Mouse (Mus musculus) CH12.LX (cell line): Measurements from ENCODE around the gene Rfpl4. TPM values are rescaled to one million over a fixed set of nuclear protein-coding genes. Genes with fewer than 3 reads are reported as not detected.

Experiments
- DNase-seq: peaks from one replicate; pipeline ENCODE4 v3.0.0-alpha.2; 2013; ENCODE audit errors: extremely low read depth
- H3K27ac ChIP-seq: 2 replicates; pipeline ENCODE4 v1.5.1; 2012; ENCODE audit warnings: low read depth, mild to moderate bottlenecking, control low read depth, moderate library complexity; ENCODE audit not compliant: insufficient read depth
- H3K27me3 ChIP-seq: replicated peaks from 2 replicates; pipeline ENCODE3; 2012; ENCODE audit warnings: inconsistent platforms
- H3K36me3 ChIP-seq, 2 experiments: replicated peaks in 1 of 2; 2 replicates each; pipeline versions ENCODE3 to v1.6.1; 2012; ENCODE audit warnings: inconsistent platforms in 1 of 2, low read length in 1 of 2, mild to moderate bottlenecking in 1 of 2, mixed read lengths in 1 of 2, moderate library complexity in 1 of 2; ENCODE audit not compliant: control insufficient read depth in 1 of 2, insufficient read depth in 1 of 2
- H3K4me1 ChIP-seq, 2 experiments: 2 replicates each; pipeline ENCODE4 v1.6.1; 2012; ENCODE audit warnings: inconsistent platforms in 1 of 2, moderate library complexity in 1 of 2; ENCODE audit not compliant: insufficient read depth in 2 of 2, control insufficient read depth in 1 of 2
- H3K4me2 ChIP-seq: 2 replicates; pipeline ENCODE4 v1.6.1; 2012; ENCODE audit warnings: low read depth, mild to moderate bottlenecking, control low read depth; ENCODE audit not compliant: poor library complexity, insufficient read depth, severe bottlenecking
- H3K4me3 ChIP-seq, 3 experiments: fragments of 150-350 bp in 1 of 3; sonication (generic) in 1 of 3; replicated peaks in 1 of 3; 2 replicates each; pipeline versions ENCODE3 to v1.5.1; 2011 to 2012; ENCODE audit warnings: low read depth in 2 of 3, low read length in 2 of 3, mild to moderate bottlenecking in 2 of 3, moderate library complexity in 2 of 3, control low read depth in 1 of 3, improper control_type of control experiment in 1 of 3, inconsistent platforms in 1 of 3, mixed read lengths in 1 of 3; ENCODE audit not compliant: poor library complexity in 1 of 3
- H3K79me2 ChIP-seq: replicated peaks from 2 replicates; pipeline ENCODE4 v1.6.1; 2012; ENCODE audit warnings: mild to moderate bottlenecking, moderate library complexity; ENCODE audit not compliant: control insufficient read depth, poor library complexity, insufficient read depth, severe bottlenecking; ENCODE audit errors: extremely low read depth
- H3K9ac ChIP-seq: 2 replicates; pipeline ENCODE4 v1.6.1; 2012; ENCODE audit warnings: low read depth, mild to moderate bottlenecking, control low read depth, moderate library complexity; ENCODE audit not compliant: insufficient read depth
- H3K9me3 ChIP-seq: replicated peaks from 2 replicates; pipeline ENCODE3; 2012; ENCODE audit warnings: low read length, inconsistent platforms, mixed read lengths
- BHLHE40 ChIP-seq: IDR thresholded peaks from 2 replicates; pipeline ENCODE4 v1.6.1; 2011; ENCODE audit warnings: mild to moderate bottlenecking, low read depth, low read length, improper control_type of control experiment
- CHD1 ChIP-seq: IDR thresholded peaks from 2 replicates; pipeline ENCODE4 v1.6.1; 2012; ENCODE audit warnings: low read depth, low read length, improper control_type of control experiment, inconsistent platforms
- CHD2 ChIP-seq: IDR thresholded peaks from 2 replicates; pipeline ENCODE4 v1.6.1; 2011; ENCODE audit warnings: low read length, improper control_type of control experiment
- CTCF ChIP-seq, 2 experiments: IDR thresholded peaks in 1 of 2; conservative IDR thresholded peaks in 1 of 2; 2 replicates each; pipeline ENCODE4 v1.5.1; 2011 to 2012; ENCODE audit warnings: low read depth in 2 of 2, low read length in 2 of 2, improper control_type of control experiment in 1 of 2, inconsistent platforms in 1 of 2, mild to moderate bottlenecking in 1 of 2, moderate library complexity in 1 of 2
- E2F4 ChIP-seq: IDR thresholded peaks from 2 replicates; pipeline ENCODE4 v1.6.1; 2011; ENCODE audit warnings: low read depth, low read length, improper control_type of control experiment; ENCODE audit not compliant: insufficient replicate concordance
- ELF1 ChIP-seq: IDR thresholded peaks from 2 replicates; pipeline ENCODE4 v1.6.1; 2014; ENCODE audit warnings: low read depth, mild to moderate bottlenecking, inconsistent platforms, low read length, improper control_type of control experiment
- EP300 ChIP-seq: IDR thresholded peaks from 2 replicates; pipeline ENCODE4 v1.6.1; 2011; ENCODE audit warnings: low read length, improper control_type of control experiment
- ETS1 ChIP-seq: conservative IDR thresholded peaks from 2 replicates; pipeline ENCODE4 v1.6.1; 2012; ENCODE audit warnings: low read depth, mild to moderate bottlenecking, inconsistent platforms, low read length, improper control_type of control experiment, moderate library complexity
- GABPA ChIP-seq: IDR thresholded peaks from 2 replicates; pipeline ENCODE4 v1.6.1; 2012; ENCODE audit warnings: low read depth, low read length, improper control_type of control experiment, inconsistent platforms; ENCODE audit not compliant: insufficient replicate concordance
- HCFC1 ChIP-seq: IDR thresholded peaks from 2 replicates; pipeline ENCODE4 v1.6.1; 2012; ENCODE audit warnings: low read depth, mild to moderate bottlenecking, inconsistent platforms, low read length, improper control_type of control experiment
- IRF4 ChIP-seq: IDR thresholded peaks from 2 replicates; pipeline ENCODE4 v1.6.1; 2014; ENCODE audit warnings: low read depth, mild to moderate bottlenecking, inconsistent platforms, low read length, improper control_type of control experiment
- JUN ChIP-seq: IDR thresholded peaks from 2 replicates; pipeline ENCODE4 v1.6.1; 2011; ENCODE audit warnings: low read depth, mild to moderate bottlenecking, low read length, improper control_type of control experiment, moderate library complexity; ENCODE audit not compliant: insufficient read depth
- JUND ChIP-seq: conservative IDR thresholded peaks from 2 replicates; pipeline ENCODE4 v1.6.1; 2011; ENCODE audit warnings: low read depth, low read length, improper control_type of control experiment
- KAT2A ChIP-seq: IDR thresholded peaks from 2 replicates; pipeline ENCODE4 v1.6.1; 2012; ENCODE audit warnings: low read length, improper control_type of control experiment, inconsistent platforms; ENCODE audit not compliant: insufficient replicate concordance
- MAFK ChIP-seq: IDR thresholded peaks from 2 replicates; pipeline ENCODE4 v1.6.1; 2011; ENCODE audit warnings: low read length, improper control_type of control experiment; ENCODE audit not compliant: insufficient replicate concordance
- MAX ChIP-seq: IDR thresholded peaks from 2 replicates; pipeline ENCODE4 v1.6.1; 2011; ENCODE audit warnings: low read length, improper control_type of control experiment
- MAZ ChIP-seq: IDR thresholded peaks from 2 replicates; pipeline ENCODE4 v1.6.1; 2012; ENCODE audit warnings: low read depth, mild to moderate bottlenecking, inconsistent platforms, low read length, improper control_type of control experiment, moderate library complexity
- MEF2A ChIP-seq: IDR thresholded peaks from 2 replicates; pipeline ENCODE4 v1.6.1; 2014; ENCODE audit warnings: low read depth, mild to moderate bottlenecking, inconsistent platforms, low read length, improper control_type of control experiment, borderline replicate concordance
- MXI1 ChIP-seq: IDR thresholded peaks from 2 replicates; pipeline ENCODE4 v1.6.1; 2011; ENCODE audit warnings: mild to moderate bottlenecking, low read depth, low read length, improper control_type of control experiment
- MYC ChIP-seq: IDR thresholded peaks from 2 replicates; pipeline ENCODE4 v1.6.1; 2011; ENCODE audit warnings: low read depth, mild to moderate bottlenecking, improper control_type of control experiment, low read length
- NELFE ChIP-seq: IDR thresholded peaks from 2 replicates; pipeline ENCODE4 v1.6.1; 2011; ENCODE audit warnings: low read depth, low read length, improper control_type of control experiment
- NRF1 ChIP-seq: IDR thresholded peaks from 2 replicates; pipeline ENCODE4 v1.6.1; 2014; ENCODE audit warnings: low read depth, mild to moderate bottlenecking, inconsistent platforms, low read length, improper control_type of control experiment, moderate library complexity
- PAX5 ChIP-seq: IDR thresholded peaks from 2 replicates; pipeline ENCODE4 v1.6.1; 2012; ENCODE audit warnings: low read length, inconsistent platforms, mixed read lengths
- POLR2A ChIP-seq: IDR thresholded peaks from 2 replicates; pipeline ENCODE4 v1.6.1; 2011; ENCODE audit warnings: low read depth, mild to moderate bottlenecking, improper control_type of control experiment, low read length
- POLR2AphosphoS2 ChIP-seq: IDR thresholded peaks from 2 replicates; pipeline ENCODE4 v1.6.1; 2011; ENCODE audit warnings: low read depth, low read length, improper control_type of control experiment
- RAD21 ChIP-seq: IDR thresholded peaks from 2 replicates; pipeline ENCODE4 v1.6.1; 2011; ENCODE audit warnings: low read depth, mild to moderate bottlenecking, low read length, improper control_type of control experiment, moderate library complexity
- RCOR1 ChIP-seq: conservative IDR thresholded peaks from 2 replicates; pipeline ENCODE4 v1.6.1; 2012; ENCODE audit warnings: low read depth, mild to moderate bottlenecking, inconsistent platforms, low read length, improper control_type of control experiment
- SIN3A ChIP-seq: IDR thresholded peaks from 2 replicates; pipeline ENCODE4 v1.6.1; 2012; ENCODE audit warnings: low read length, improper control_type of control experiment, inconsistent platforms
- SMC3 ChIP-seq: IDR thresholded peaks from 2 replicates; pipeline ENCODE4 v1.6.1; 2011; ENCODE audit warnings: low read depth, low read length, improper control_type of control experiment
- TBP ChIP-seq: conservative IDR thresholded peaks from 2 replicates; pipeline ENCODE4 v1.6.1; 2011; ENCODE audit warnings: low read depth, low read length, improper control_type of control experiment
- TCF12 ChIP-seq: IDR thresholded peaks from 2 replicates; pipeline ENCODE4 v1.6.1; 2014; ENCODE audit warnings: low read depth, mild to moderate bottlenecking, inconsistent platforms, low read length, improper control_type of control experiment
- UBTF ChIP-seq: IDR thresholded peaks from 2 replicates; pipeline ENCODE4 v1.6.1; 2012; ENCODE audit warnings: low read depth, mild to moderate bottlenecking, inconsistent platforms, low read length, improper control_type of control experiment, moderate library complexity
- USF1 ChIP-seq: IDR thresholded peaks from 2 replicates; pipeline ENCODE4 v1.6.1; 2014; ENCODE audit warnings: low read depth, mild to moderate bottlenecking, inconsistent platforms, low read length, improper control_type of control experiment
- USF2 ChIP-seq: conservative IDR thresholded peaks from 2 replicates; pipeline ENCODE4 v1.6.1; 2011; ENCODE audit warnings: low read depth, low read length, improper control_type of control experiment
- ZC3H11A ChIP-seq: IDR thresholded peaks from 2 replicates; pipeline ENCODE4 v1.6.1; 2012; ENCODE audit warnings: low read depth, mild to moderate bottlenecking, inconsistent platforms, low read length, improper control_type of control experiment
- ZKSCAN1 ChIP-seq: IDR thresholded peaks from 2 replicates; pipeline ENCODE4 v1.6.1; 2012; ENCODE audit warnings: low read depth, inconsistent platforms, low read length, improper control_type of control experiment, borderline replicate concordance
- ZMIZ1 ChIP-seq: IDR thresholded peaks from 2 replicates; pipeline ENCODE4 v1.6.1; 2012; ENCODE audit warnings: low read depth, mild to moderate bottlenecking, inconsistent platforms, low read length, improper control_type of control experiment
- ZNF384 ChIP-seq: IDR thresholded peaks from 2 replicates; pipeline ENCODE4 v1.6.1; 2012; ENCODE audit warnings: low read depth, low read length, improper control_type of control experiment, inconsistent platforms
- dilution Hi-C: fragments of 300-500 bp; cut with MboI; formaldehyde crosslinking; loops from 2 replicates; pipeline ENCODE4 v1.14.3; 2020; ENCODE audit warnings: low sequenced_read_pairs; ENCODE audit not compliant: extremely low pct_unique_long_range_greater_than_20kb, extremely low pct_ligation_motif_present
- in situ Hi-C: fragments of 300-500 bp; cut with MboI; formaldehyde crosslinking; loops from 3 replicates; pipeline ENCODE4 v1.14.3; 2019; ENCODE audit warnings: low sequenced_read_pairs, low pct_ligation_motif_present, low pct_unique_long_range_greater_than_20kb, mixed read lengths
- polyA plus RNA-seq: library from polyadenylated mRNA; unstranded; fragments of >175 nt; gene quantifications from 2 replicates; pipeline ENCODE4 v1.2.1, GENCODE M21; 2012; ENCODE audit warnings: low read depth; ENCODE audit not compliant: insufficient read length
- total RNA-seq, 2 experiments: library from RNA; depleted of rRNA; stranded (reverse); fragments of 300-350 nt in 1 of 2; fragments of >200 nt in 1 of 2; gene quantifications; 2 replicates each; pipeline ENCODE4 v1.2.3; 2012 to 2014

Gene Rfpl4
- total and polyA plus RNA-seq, 3 experiments, result not detected

DNA sequence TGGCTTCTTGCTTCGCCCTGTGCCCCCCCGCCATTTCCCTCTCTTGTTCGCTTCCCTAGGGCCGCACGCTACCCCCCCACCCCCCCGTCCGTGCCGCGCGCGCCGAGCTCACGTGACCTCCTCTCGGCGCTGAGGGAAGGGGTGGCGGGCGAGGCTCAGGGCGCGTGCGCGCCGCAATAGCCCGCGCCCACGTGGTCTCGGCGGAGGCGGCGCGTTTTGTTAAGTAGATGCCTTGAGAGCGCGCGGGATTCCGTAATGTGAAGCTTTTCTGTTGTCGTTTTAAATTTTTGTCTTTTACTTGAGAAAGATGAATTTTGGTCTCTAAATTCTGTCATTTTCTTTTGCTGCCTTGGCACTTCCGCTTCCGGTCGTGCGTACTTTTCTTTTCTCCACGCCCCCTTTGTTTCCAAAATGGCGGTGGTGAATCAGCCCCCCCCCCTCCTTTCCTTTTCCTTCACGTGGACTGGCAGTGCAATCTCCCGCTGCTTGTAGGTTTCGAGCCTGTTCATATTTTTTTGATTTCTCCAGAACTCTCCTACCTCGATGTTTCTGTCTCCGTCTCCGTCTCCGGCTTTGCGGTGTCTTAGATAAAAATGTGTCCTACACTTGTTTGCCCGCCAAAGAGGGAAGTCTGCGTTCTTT lies 54.3 kb downstream of the Rfpl4 start:
- Histone ChIP-seq H3K36me3 (peaks cover 17 to 35% of the 10 kb centered on the region in 2 experiments), H3K27me3 (no peaks in the 10 kb centered on the region), H3K9me3 (no peaks in the 10 kb centered on the region), H3K4me3 (peak overlapping the region; percentile 67 to 85 (median 72)), H3K9ac (peak overlapping the region; percentile 99), H3K4me1 (peaks cover 4 to 57% of the 10 kb centered on the region in 2 experiments)
- in situ Hi-C loops, result loop anchor here (5.0 kb wide), 1 partner anchor 65 kb away; the partner anchor contains the start of gene Rasl2-9
- peak; percentile 89 for DNase-seq
- dilution Hi-C loops, result no loop called here
- TF ChIP-seq POLR2AphosphoS2 (no peak), SMC3 (no peak), MEF2A (no peak), TBP (peak; percentile 58; the same call in 1 of the 2 replicates), GABPA (no peak), SIN3A (peak; percentile 95), ELF1 (peak; percentile 94), CHD1 (0 out of 2 replicates have a peak, but pooled peaks have one; percentile 62), ZKSCAN1 (no peak), MAFK (no peak), E2F4 (no peak), NRF1 (peak; percentile 85), NELFE (no peak; the same call in 1 of the 2 replicates), IRF4 (no peak; the same call in 1 of the 2 replicates), BHLHE40 (peak; percentile 91), JUND (no peak), ZC3H11A (no peak), MXI1 (peak; percentile 97), ZNF384 (0 out of 2 replicates have a peak, but pooled peaks have one; percentile 8), MAX (peak; percentile 96), RCOR1 (no peak), JUN (no peak), CHD2 (no peak), POLR2A (no peak), KAT2A (no peak), CTCF (conservative IDR thresholded peaks at IDR 0.05 in 1 of 2, IDR thresholded peaks at IDR 0.05 in 1 of 2; ENCODE audit: low read depth in 2 of 2, low read length in 2 of 2) (no peak), EP300 (no peak), RAD21 (no peak), TCF12 (no peak), MAZ (no peak; the same call in 1 of the 2 replicates), ZMIZ1 (0 out of 2 replicates have a peak, but pooled peaks have one; percentile 4), MYC (peak; percentile 99), HCFC1 (peak; percentile 72), UBTF (no peak), PAX5 (no peak), USF2 (peak; percentile 58), ETS1 (no peak), USF1 (peak; percentile 88)
- TF ChIP-seq, all 38 proteins: peak for 14
- Histone ChIP-seq H3K4me2 (peak overlapping the region; percentile 80; the same call in 1 of the 2 replicates), H3K27ac (peak overlapping the region; percentile 83), H3K79me2 (peaks cover 48% of the 10 kb centered on the region)
